Mouse (Mus musculus) megakaryocyte, embryonic 14.5 days (primary cell): ENCODE measurements around the gene Ube3c.
"Not testable (repeated sequence)": the region's sequence is repeated elsewhere in the genome, so short reads cannot be mapped to it uniquely, and the experiment has no call there.

Experiments
- FLI1 ChIP-seq: IDR thresholded peaks from 2 replicates; pipeline ENCODE4 v1.6.1; 2012; ENCODE audit warnings: low read length, inconsistent platforms, mixed read lengths
- GATA1 ChIP-seq: IDR thresholded peaks from 3 replicates; pipeline ENCODE4 v1.6.1; 2012; ENCODE audit warnings: mixed read lengths, low read length, inconsistent platforms, borderline replicate concordance

- TF ChIP-seq GATA1, FLI1: not testable (repeated sequence)
Measured at GRCm38 (mm10) chr5:29592161-29592560, 23.1 kb downstream of the Ube3c start.
